Mouse (Mus musculus): ENCODE measurements at regions not wholly inside any gene's neighbourhood (a gene's known extent, or its start where the extent isn't known, plus 50 kb on each side); places are given as distances from the start of the nearest gene placed in this dataset.

DNA sequence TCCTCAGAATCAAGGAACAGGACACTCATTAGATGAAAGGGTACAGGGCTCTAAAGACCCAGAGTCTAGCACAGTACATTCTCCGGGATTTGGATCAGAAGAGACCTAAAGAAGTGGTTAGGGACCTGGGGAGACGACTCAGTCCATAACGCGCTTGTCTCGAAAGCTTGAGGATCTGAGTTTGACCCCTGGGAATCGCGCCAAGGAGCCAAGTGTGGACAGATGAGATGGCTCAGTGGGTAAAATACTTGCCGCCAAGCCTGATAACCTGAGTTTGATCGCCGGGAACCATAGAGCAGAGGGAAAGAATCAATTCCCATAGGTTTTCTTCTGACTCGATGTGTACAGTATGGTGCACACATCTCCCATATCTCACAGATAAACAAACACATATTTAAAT lies 97.4 kb upstream of the Adpgk start:
- TF ChIP-seq MAFK (IDR thresholded peaks at IDR 0.05; ENCODE audit: insufficient read depth, low read depth, low read length) (no peak), ZNF384 (IDR thresholded peaks at IDR 0.05; ENCODE audit: low read depth, low read length) (no peak), ZC3H11A (IDR thresholded peaks at IDR 0.05; ENCODE audit: borderline replicate concordance, low read depth, low read length) (no peak)

Data from ES-E14 (cell line).